Mouse (Mus musculus) stomach, postnatal 0 days (tissue): ENCODE measurements around the gene Cmc2.

Experiments
- CTCF ChIP-seq: IDR thresholded peaks from 2 replicates; pipeline ENCODE4 v1.5.1; 2016; ENCODE audit warnings: antibody characterized with exemption, low read depth, mild to moderate bottlenecking, moderate library complexity
- EP300 ChIP-seq: optimal IDR thresholded peaks from 2 replicates; pipeline ENCODE3; 2016; ENCODE audit warnings: antibody characterized with exemption

DNA sequence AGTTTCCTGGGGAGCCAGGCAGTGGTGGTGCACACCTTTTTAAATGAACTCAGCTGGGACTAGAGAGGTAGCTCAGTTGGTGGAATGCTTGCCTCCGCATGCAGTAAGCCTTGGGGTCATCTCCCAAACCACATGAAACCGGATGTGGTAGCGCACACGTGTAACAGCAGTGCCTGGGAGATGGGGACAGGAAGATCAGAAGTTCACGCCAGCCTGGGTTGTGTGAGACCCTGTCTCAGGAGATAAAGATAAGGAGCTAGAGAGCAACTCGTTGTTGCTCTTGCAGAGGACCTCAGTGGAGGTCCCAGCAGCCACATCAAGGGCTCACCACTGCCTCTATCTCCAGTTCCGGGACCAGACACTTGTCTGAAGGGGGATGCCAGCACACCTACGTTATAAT is 2.3 kb upstream of the Cmc2 start:
- TF ChIP-seq CTCF, result no peak
- TF ChIP-seq EP300, result no peak
